Comparison of ENCODE assay signal across 8 mouse cellular contexts in genomic region chr11:5057856-5058641, GRCm38 (mm10). TPM values are rescaled to one million over a fixed set of nuclear protein-coding genes. Genes with fewer than 3 reads are reported as not detected.
DNase-seq lines count a peak whose midpoint lies in the region; ATAC-seq lines count a peak whose summit lies in the region.

Gene Rasl10a, plus strand, starts transcription at chr11:5058128.

- no peaks in the 10 kb centered on the region for H3K36me3 ChIP-seq in forebrain, embryonic 12.5 days (replicated peaks)
- H3K36me3 ChIP-seq in hindbrain, embryonic 16.5 days (ENCODE audit: control insufficient read depth, insufficient read depth, low read length) = 0 out of 2 replicates have a peak, but pooled peaks cover 4% of the 10 kb centered on the region
- no peaks in the 10 kb centered on the region for H3K36me3 ChIP-seq in midbrain, embryonic 11.5 days (ENCODE audit: control insufficient read depth, insufficient read depth, low read length)
- H3K36me3 ChIP-seq in splenic B cell, adult 2 months (ENCODE audit: control insufficient read depth, insufficient read depth, low read length, poor library complexity, severe bottlenecking) = no peaks in the 10 kb centered on the region

- peak within 1 kb of the TSS; percentile 77 for H3K4me2 ChIP-seq in forebrain, embryonic 12.5 days
- H3K4me2 ChIP-seq in hindbrain, embryonic 16.5 days (ENCODE audit: low read length) = peak within 1 kb of the TSS; percentile 92
- peak within 1 kb of the TSS; percentile 70 for H3K4me2 ChIP-seq in midbrain, embryonic 11.5 days

- H3K9me3 ChIP-seq in forebrain, embryonic 12.5 days = no peaks in the 10 kb centered on the region
- no peaks in the 10 kb centered on the region for H3K9me3 ChIP-seq in hindbrain, embryonic 16.5 days (ENCODE audit: control insufficient read depth, low read length)
- no peaks in the 10 kb centered on the region; the same call in 1 of the 2 replicates for H3K9me3 ChIP-seq in midbrain, embryonic 11.5 days (ENCODE audit: control insufficient read depth, low read length)

- DNase-seq in urinary bladder, postnatal 14 days (ENCODE audit: low spot score) = peak; percentile 39
- no peak for DNase-seq in urinary bladder, adult 2 months (ENCODE audit: low spot score)
- peak in 1 of 2 experiments; percentile 63 for DNase-seq in left cerebral cortex, postnatal 10 days (ENCODE audit: extremely low spot score in 1 of 2, low spot score in 2 of 2)
- DNase-seq in midbrain, embryonic 11.5 days (ENCODE audit: low spot score, missing footprints) = peak; percentile 93
- peak; percentile 79 for DNase-seq in splenic B cell, adult 2 months (ENCODE audit: low read depth, low spot score)
- DNase-seq in ovary, postnatal 10 days (ENCODE audit: low spot score) = no peak

- intact Hi-C loops in left cerebral cortex, postnatal 10 days (cut with DNase I) = loop anchor here (5.0 kb wide), 1 partner anchor 41 kb away; no protein-coding TSS in a partner anchor

- peaks cover 62% of the 10 kb centered on the region for H3K4me1 ChIP-seq in forebrain, embryonic 12.5 days
- peaks cover 30% of the 10 kb centered on the region for H3K4me1 ChIP-seq in hindbrain, embryonic 16.5 days (ENCODE audit: control insufficient read depth, insufficient read depth, low read depth, low read length)
- H3K4me1 ChIP-seq in midbrain, embryonic 11.5 days (ENCODE audit: control insufficient read depth, insufficient read depth, low read length) = peaks cover 47% of the 10 kb centered on the region

- H3K27ac ChIP-seq in forebrain, embryonic 12.5 days = no peak within 1 kb of the TSS
- no peak within 1 kb of the TSS for H3K27ac ChIP-seq in hindbrain, embryonic 16.5 days (ENCODE audit: low read depth, low read length)
- no peak within 1 kb of the TSS for H3K27ac ChIP-seq in midbrain, embryonic 11.5 days (ENCODE audit: low read depth, low read length)

- no peak for ATAC-seq in forebrain, embryonic 12.5 days (ENCODE audit: low FRiP score)
- peak; percentile 9; the same call in 1 of the 2 replicates for ATAC-seq in hindbrain, embryonic 16.5 days
- no peak for ATAC-seq in midbrain, embryonic 11.5 days (ENCODE audit: low FRiP score)

- 2% methylated on average over 75 of the region's 77 CpGs for WGBS in forebrain, embryonic 12.5 days
- 1% methylated on average over 74 of the region's 77 CpGs for WGBS in hindbrain, embryonic 16.5 days
- WGBS in midbrain, embryonic 11.5 days = 2% methylated on average over 77 of the region's 77 CpGs

- peak within 1 kb of the TSS; percentile 49 for H3K9ac ChIP-seq in forebrain, embryonic 12.5 days
- peak within 1 kb of the TSS; percentile 68 for H3K9ac ChIP-seq in hindbrain, embryonic 16.5 days (ENCODE audit: low read depth, low read length)
- peak within 1 kb of the TSS; percentile 46 for H3K9ac ChIP-seq in midbrain, embryonic 11.5 days (ENCODE audit: low read length)

- peaks cover 84% of the 10 kb centered on the region for H3K27me3 ChIP-seq in forebrain, embryonic 12.5 days
- peaks cover 49% of the 10 kb centered on the region for H3K27me3 ChIP-seq in hindbrain, embryonic 16.5 days (replicated peaks; ENCODE audit: control insufficient read depth, insufficient read depth, low read length)
- H3K27me3 ChIP-seq in midbrain, embryonic 11.5 days (ENCODE audit: control insufficient read depth, insufficient read depth, low read length) = peaks cover 70% of the 10 kb centered on the region
- H3K27me3 ChIP-seq in splenic B cell, adult 2 months (ENCODE audit: control insufficient read depth, insufficient read depth, low read length, poor library complexity, severe bottlenecking) = no peaks in the 10 kb centered on the region

- H3K4me3 ChIP-seq in forebrain, embryonic 12.5 days (replicated peaks) = peak within 1 kb of the TSS; percentile 47
- H3K4me3 ChIP-seq in hindbrain, embryonic 16.5 days (ENCODE audit: low read length) = peak within 1 kb of the TSS; percentile 50
- H3K4me3 ChIP-seq in midbrain, embryonic 11.5 days (ENCODE audit: low read depth, low read length) = peak within 1 kb of the TSS; percentile 36

RNA-seq across cellular contexts. Expression of gene Rasl10a, which starts in this region (rescaled TPM):
- polyA plus RNA-seq in urinary bladder, adult 2 months (2012; rRNA removed) = 2.0 and 3.6 TPM in 2 replicates
- 0.18 and 0.59 TPM in 2 replicates for polyA plus RNA-seq in forebrain, embryonic 12.5 days (2016; fragmentation: Nextera tagmentation; extraction: Ambion mirVana)
- polyA plus RNA-seq in hindbrain, embryonic 16.5 days (2015; fragmentation: Nextera tagmentation; extraction: Ambion mirVana) = 2.0 TPM in 2 replicates
- total RNA-seq in left cerebral cortex, postnatal 10 days (2021) = 10 to 100 TPM; 43.2 to 47.9 TPM
- polyA plus RNA-seq in midbrain, embryonic 11.5 days (2014; fragmentation: Nextera tagmentation; extraction: Ambion mirVana) = 0.19 and 0.37 TPM in 2 replicates

Comparison
In these comparisons a context has a peak if more than half of its experiments do, and no peak if none do; other contexts are left out.
1. DNase-seq: peak in urinary bladder, postnatal 14 days (single experiment) and splenic B cell, adult 2 months (single experiment); none in urinary bladder, adult 2 months (single experiment) and ovary, postnatal 10 days (single experiment).
2. Peak in DNase-seq, H3K4me3 ChIP-seq, H3K9ac ChIP-seq and H3K4me2 ChIP-seq in midbrain, embryonic 11.5 days; RNA of the gene not detected or under 1 TPM.
3. Peak in every context shown above with its lines, with median percentiles within 50 percentile points of each other: H3K4me2 ChIP-seq, H3K4me3 ChIP-seq and H3K9ac ChIP-seq.